Mouse (Mus musculus): ENCODE results near the gene Olfr707. TPM values are rescaled to one million over a fixed set of nuclear protein-coding genes. Genes with fewer than 3 reads are reported as not detected.
"Not testable (repeated sequence)": the region's sequence is repeated elsewhere in the genome, so short reads cannot be mapped to it uniquely, and the experiment has no call there.

Gene Olfr707
- not detected in 2 replicates for polyA plus RNA-seq (2012; rRNA removed)

DNA sequence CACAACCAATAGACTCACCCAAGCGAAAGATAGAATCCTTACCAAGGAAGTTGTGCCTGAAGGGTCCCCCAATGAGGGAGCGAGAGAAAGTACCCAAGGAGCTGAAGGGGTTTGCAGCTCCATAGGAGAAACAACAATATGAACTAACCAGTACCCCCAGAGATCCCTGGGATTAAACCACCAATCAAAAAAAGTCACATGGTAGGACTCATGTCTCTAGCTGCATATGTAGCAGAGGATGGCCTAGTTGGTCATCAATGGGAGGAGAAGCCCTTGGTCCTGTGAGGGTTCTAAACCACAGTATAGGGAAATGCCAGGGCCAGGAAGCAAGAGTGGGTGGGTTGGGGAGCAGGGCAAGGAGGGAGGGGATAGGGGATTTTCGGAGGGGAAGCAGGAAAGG is at the start of gene Olfr707:
TSS of gene Olfr707 (minus strand) at position 101 of the 400 bp plus-strand sequence.
- H3K4me3 ChIP-seq (ENCODE audit: low read depth, low read length); H3K27me3 ChIP-seq (ENCODE audit: control insufficient read depth, insufficient read depth, low read length); H3K36me3 ChIP-seq (ENCODE audit: control insufficient read depth, insufficient read depth, low read length); H3K4me1 ChIP-seq (ENCODE audit: control insufficient read depth, insufficient read depth, insufficient read length, low read length); H3K27ac ChIP-seq (ENCODE audit: insufficient read depth, low read depth, low read length): not testable (repeated sequence)
- WGBS, result 96% methylated on average over 3 of the region's 3 CpGs

DNA sequence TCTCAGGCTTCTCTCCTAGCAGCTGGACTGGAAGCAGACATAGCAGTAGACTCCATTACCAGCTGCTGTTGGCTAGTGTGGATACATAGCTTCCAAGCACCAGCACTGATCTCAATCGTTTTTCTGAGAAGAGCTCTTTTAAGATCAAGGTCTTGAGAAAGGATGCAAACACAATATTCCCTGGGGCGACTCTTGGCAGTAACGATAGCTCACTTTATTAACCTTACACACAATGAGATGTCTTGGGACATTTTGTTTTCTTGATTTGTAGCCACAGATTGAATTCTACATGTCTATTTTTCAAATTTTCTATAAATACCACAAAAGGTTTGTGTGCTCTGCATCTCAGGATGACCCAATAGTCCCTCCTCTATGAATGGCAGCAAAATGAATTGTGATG is 47.2 kb upstream of the Olfr707 start, which contains the start of gene Olfr710:
TSS of gene Olfr710 (minus strand) at position 101 of the 400 bp plus-strand sequence.
- H3K4me1 ChIP-seq (ENCODE audit: control insufficient read depth, insufficient read depth, insufficient read length, low read length), result no peaks in the 10 kb centered on the region
- no peak for TF ChIP-seq POLR2A (IDR thresholded peaks at IDR 0.05; ENCODE audit: low read depth, low read length)
- TF ChIP-seq CTCF (IDR thresholded peaks at IDR 0.05; ENCODE audit: extremely low read depth, insufficient read length, insufficient replicate concordance, low read depth, low read length), result no peak
- no peak within 1 kb of the TSS for H3K4me3 ChIP-seq (ENCODE audit: low read depth, low read length)
- H3K27ac ChIP-seq (ENCODE audit: insufficient read depth, low read depth, low read length), result no peak within 1 kb of the TSS
- WGBS, result 73% methylated on average over 3 of the region's 3 CpGs
- no peaks in the 10 kb centered on the region for H3K27me3 ChIP-seq (ENCODE audit: control insufficient read depth, insufficient read depth, low read length)
- no peaks in the 10 kb centered on the region for H3K36me3 ChIP-seq (ENCODE audit: control insufficient read depth, insufficient read depth, low read length)

DNA sequence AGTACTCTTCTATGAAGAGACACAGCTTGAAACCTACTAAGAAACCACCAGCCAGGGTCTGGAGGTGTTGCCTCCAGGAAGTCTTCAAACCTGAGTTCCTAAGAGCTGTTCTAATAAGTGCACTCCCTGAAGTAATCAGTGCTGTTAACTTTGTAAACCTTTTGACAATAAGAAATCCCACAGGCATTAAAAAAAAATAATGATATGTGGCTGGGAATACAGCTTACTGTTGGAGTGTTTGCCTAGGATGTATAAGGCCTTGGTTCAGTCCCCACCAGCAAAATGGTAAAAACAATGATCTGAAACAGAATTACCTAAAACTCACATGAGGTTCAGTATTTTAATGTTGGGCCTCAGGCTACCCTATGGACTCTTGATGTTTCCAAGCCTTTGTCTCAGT is 31.1 kb upstream of the Olfr707 start, which contains the start of gene Olfr709-ps1:
TSS of gene Olfr709-ps1 (minus strand) at position 101 of the 400 bp plus-strand sequence.
- Histone ChIP-seq H3K4me3 (ENCODE audit: low read depth, low read length) (no peak within 1 kb of the TSS), H3K27ac (ENCODE audit: insufficient read depth, low read depth, low read length) (no peak within 1 kb of the TSS), H3K4me1 (ENCODE audit: control insufficient read depth, insufficient read depth, insufficient read length, low read length) (no peaks in the 10 kb centered on the region), H3K27me3 (ENCODE audit: control insufficient read depth, insufficient read depth, low read length) (no peaks in the 10 kb centered on the region), H3K36me3 (ENCODE audit: control insufficient read depth, insufficient read depth, low read length) (no peaks in the 10 kb centered on the region)
- no peak for TF ChIP-seq POLR2A (IDR thresholded peaks at IDR 0.05; ENCODE audit: low read depth, low read length)
- TF ChIP-seq CTCF (IDR thresholded peaks at IDR 0.05; ENCODE audit: extremely low read depth, insufficient read length, insufficient replicate concordance, low read depth, low read length), result no peak

DNA sequence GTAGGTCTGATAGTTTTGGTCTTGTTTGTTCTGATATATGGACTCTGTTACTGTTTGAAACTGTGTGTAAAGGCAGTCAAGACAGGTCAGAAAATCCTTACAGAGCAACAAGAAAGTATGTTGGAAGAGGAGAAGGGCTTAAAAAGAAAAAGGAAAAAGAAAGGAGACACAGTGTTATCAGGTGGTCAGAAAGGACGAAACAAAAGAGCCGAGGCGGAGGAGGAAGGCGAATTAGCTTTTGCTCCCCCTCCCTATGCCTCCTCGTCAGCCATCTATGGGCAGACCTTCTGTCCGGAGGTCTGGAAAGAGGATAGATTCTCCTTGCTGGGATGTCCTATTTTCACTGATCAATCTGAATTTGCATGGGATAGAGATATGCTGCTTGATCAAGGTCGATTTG is 19.9 kb upstream of the Olfr707 start:
- not testable (repeated sequence) for H3K4me3 ChIP-seq (ENCODE audit: low read depth, low read length); H3K4me1 ChIP-seq (ENCODE audit: control insufficient read depth, insufficient read depth, insufficient read length, low read length); H3K27me3 ChIP-seq (ENCODE audit: control insufficient read depth, insufficient read depth, low read length); H3K27ac ChIP-seq (ENCODE audit: insufficient read depth, low read depth, low read length); H3K36me3 ChIP-seq (ENCODE audit: control insufficient read depth, insufficient read depth, low read length)
- WGBS, result 94% methylated on average over 7 of the region's 7 CpGs

DNA sequence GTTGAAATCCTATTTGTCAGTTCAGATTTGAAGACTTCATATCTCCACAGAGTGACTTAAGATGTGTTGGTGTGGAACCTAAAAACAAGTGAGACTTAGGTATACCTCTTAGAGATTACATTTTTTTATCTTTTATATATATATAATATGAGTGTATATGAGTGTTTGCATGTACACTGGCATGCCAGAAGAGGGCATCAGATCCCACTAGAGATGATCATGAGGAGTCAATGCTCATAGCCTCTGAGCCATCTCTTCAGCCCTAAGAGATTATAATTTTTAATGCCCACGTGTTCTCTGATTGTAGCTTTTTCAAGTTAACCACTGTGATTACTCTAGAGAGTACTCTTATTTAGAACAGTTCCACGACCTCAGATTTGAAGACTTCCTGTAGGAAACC is 6.6 kb upstream of the Olfr707 start, which contains the start of gene Olfr1532-ps1:
TSS of gene Olfr1532-ps1 (plus strand) at position 326 of the 400 bp plus-strand sequence.
- Histone ChIP-seq H3K4me1 (ENCODE audit: control insufficient read depth, insufficient read depth, insufficient read length, low read length) (peaks cover 2% of the 10 kb centered on the region; the same call in 1 of the 2 replicates), H3K36me3 (ENCODE audit: control insufficient read depth, insufficient read depth, low read length) (no peaks in the 10 kb centered on the region), H3K27ac (ENCODE audit: insufficient read depth, low read depth, low read length) (no peak within 1 kb of the TSS), H3K4me3 (ENCODE audit: low read depth, low read length) (no peak within 1 kb of the TSS), H3K27me3 (ENCODE audit: control insufficient read depth, insufficient read depth, low read length) (no peaks in the 10 kb centered on the region)
- TF ChIP-seq POLR2A (IDR thresholded peaks at IDR 0.05; ENCODE audit: low read depth, low read length) (no peak), CTCF (IDR thresholded peaks at IDR 0.05; ENCODE audit: extremely low read depth, insufficient read length, insufficient replicate concordance, low read depth, low read length) (no peak)
- 52% methylated on average over 2 of the region's 2 CpGs for WGBS

DNA sequence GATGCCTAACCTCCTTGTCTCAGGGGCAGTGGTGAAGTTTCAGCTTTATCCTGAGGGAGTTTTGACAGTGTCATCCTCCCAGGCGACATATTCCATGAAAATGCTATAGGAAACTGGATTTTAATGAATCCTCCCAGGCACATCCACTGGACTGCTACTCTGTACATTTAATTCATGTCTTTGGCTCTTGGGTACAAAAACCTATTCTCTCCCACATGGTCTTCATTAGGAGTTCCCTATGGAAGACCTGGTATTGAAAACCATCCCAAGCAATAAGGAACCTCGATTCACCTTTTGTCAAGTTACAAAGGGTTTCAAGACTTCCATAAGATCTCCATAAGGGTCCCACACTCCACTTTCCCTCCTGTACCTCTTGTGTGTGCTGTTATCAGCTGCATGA is 13.0 kb downstream of the Olfr707 start, which contains the start of gene Olfr706:
TSS of gene Olfr706 (minus strand) at position 101 of the 400 bp plus-strand sequence.
- WGBS, result 74% methylated on average over 2 of the region's 2 CpGs
- Histone ChIP-seq H3K4me1 (ENCODE audit: control insufficient read depth, insufficient read depth, insufficient read length, low read length) (no peaks in the 10 kb centered on the region), H3K27ac (ENCODE audit: insufficient read depth, low read depth, low read length) (no peak within 1 kb of the TSS), H3K4me3 (ENCODE audit: low read depth, low read length) (no peak within 1 kb of the TSS), H3K27me3 (ENCODE audit: control insufficient read depth, insufficient read depth, low read length) (no peaks in the 10 kb centered on the region), H3K36me3 (ENCODE audit: control insufficient read depth, insufficient read depth, low read length) (no peaks in the 10 kb centered on the region)
- no peak for TF ChIP-seq CTCF (IDR thresholded peaks at IDR 0.05; ENCODE audit: extremely low read depth, insufficient read length, insufficient replicate concordance, low read depth, low read length)
- TF ChIP-seq POLR2A (IDR thresholded peaks at IDR 0.05; ENCODE audit: low read depth, low read length), result no peak

DNA sequence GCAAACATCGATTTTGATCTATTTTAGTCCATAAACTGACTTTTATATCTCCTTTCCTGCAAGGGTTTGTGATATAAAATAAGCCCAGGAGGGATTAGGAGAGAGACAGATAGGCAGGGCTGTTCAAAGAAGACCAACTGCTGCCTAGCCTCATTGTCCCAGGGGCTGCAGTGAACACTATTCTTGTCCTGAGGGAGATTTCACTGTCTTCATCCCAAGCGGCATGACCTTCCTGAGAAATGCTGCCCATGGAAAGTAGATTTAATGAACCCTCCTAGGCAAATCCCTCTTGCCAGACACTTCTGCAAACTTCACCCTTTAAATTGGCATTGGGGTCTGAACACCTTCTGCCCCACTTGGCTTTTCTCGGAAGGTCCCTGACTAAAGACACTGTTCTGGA is 24.2 kb downstream of the Olfr707 start, which contains the start of gene Olfr705:
TSS of gene Olfr705 (minus strand) at position 101 of the 400 bp plus-strand sequence.
- 80% methylated on average over 3 of the region's 3 CpGs for WGBS
- Histone ChIP-seq H3K27me3 (ENCODE audit: control insufficient read depth, insufficient read depth, low read length) (no peaks in the 10 kb centered on the region), H3K4me1 (ENCODE audit: control insufficient read depth, insufficient read depth, insufficient read length, low read length) (no peaks in the 10 kb centered on the region), H3K36me3 (ENCODE audit: control insufficient read depth, insufficient read depth, low read length) (no peaks in the 10 kb centered on the region), H3K4me3 (ENCODE audit: low read depth, low read length) (no peak within 1 kb of the TSS), H3K27ac (ENCODE audit: insufficient read depth, low read depth, low read length) (no peak within 1 kb of the TSS)
- no peak for TF ChIP-seq CTCF (IDR thresholded peaks at IDR 0.05; ENCODE audit: extremely low read depth, insufficient read length, insufficient replicate concordance, low read depth, low read length)
- no peak for TF ChIP-seq POLR2A (IDR thresholded peaks at IDR 0.05; ENCODE audit: low read depth, low read length)

DNA sequence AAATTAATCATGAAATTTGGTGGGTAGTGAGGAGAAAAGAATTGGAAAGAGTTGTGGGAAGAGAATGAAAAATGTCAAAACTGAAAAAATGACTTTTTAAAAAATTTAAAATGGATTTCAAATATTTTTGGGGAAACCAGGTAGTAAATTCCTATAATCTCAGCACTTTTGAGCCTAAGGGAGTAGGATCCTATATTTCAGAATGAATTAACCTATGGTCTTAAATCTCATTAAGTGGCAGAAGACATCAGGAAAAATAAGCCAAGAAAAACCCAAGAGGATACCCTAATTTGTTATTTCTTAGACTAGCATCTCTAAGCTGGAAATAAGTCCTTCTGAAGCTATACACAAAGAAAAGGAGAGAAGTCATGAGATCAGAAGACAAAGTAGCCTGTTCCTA is 38.2 kb downstream of the Olfr707 start, which contains the start of gene Olfr704:
TSS of gene Olfr704 (plus strand) at position 301 of the 400 bp plus-strand sequence.
- Histone ChIP-seq H3K27me3 (ENCODE audit: control insufficient read depth, insufficient read depth, low read length) (no peaks in the 10 kb centered on the region), H3K4me3 (ENCODE audit: low read depth, low read length) (no peak within 1 kb of the TSS), H3K36me3 (ENCODE audit: control insufficient read depth, insufficient read depth, low read length) (no peaks in the 10 kb centered on the region), H3K27ac (ENCODE audit: insufficient read depth, low read depth, low read length) (no peak within 1 kb of the TSS), H3K4me1 (ENCODE audit: control insufficient read depth, insufficient read depth, insufficient read length, low read length) (no peaks in the 10 kb centered on the region)
- TF ChIP-seq POLR2A (IDR thresholded peaks at IDR 0.05; ENCODE audit: low read depth, low read length), result no peak
- TF ChIP-seq CTCF (IDR thresholded peaks at IDR 0.05; ENCODE audit: extremely low read depth, insufficient read length, insufficient replicate concordance, low read depth, low read length), result no peak
